Mouse (Mus musculus): ENCODE results near the gene Kcnq1. TPM values are rescaled to one million over a fixed set of nuclear protein-coding genes. Genes with fewer than 3 reads are reported as not detected.

Gene Kcnq1
- polyA plus RNA-seq, 1 experiment, result 1.2 TPM

DNA sequence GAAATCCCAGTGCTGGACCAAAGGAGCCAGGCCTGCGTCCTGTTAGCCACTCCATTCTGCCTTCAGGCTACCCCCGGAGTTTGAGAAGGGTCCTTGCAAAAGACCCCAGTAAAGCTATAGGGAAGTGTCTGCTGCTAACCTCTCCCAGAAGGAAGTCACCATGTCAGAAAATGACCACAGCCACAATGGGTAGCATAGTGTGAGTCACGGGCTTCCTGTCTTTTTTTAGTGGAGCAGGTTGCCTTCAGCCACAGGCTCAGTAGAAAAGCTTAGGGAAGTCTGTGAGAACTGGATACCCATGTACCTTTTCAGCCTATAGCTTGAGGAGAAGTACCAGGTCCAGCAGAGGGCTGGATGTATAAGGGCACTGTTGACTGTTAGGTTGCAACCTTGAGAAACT, 267.1 kb downstream of the Kcnq1 start:
- H3K4me1 ChIP-seq (ENCODE audit: control insufficient read depth, insufficient read depth, insufficient read length), result no peaks in the 10 kb centered on the region
- no peak for TF ChIP-seq CTCF (IDR thresholded peaks at IDR 0.05; ENCODE audit: extremely low read depth, insufficient read depth, insufficient read length, insufficient replicate concordance)
- no peak for TF ChIP-seq POLR2A (IDR thresholded peaks at IDR 0.05; ENCODE audit: low read depth, low read length)
- H3K36me3 ChIP-seq (ENCODE audit: control insufficient read depth, insufficient read depth, low read length), result no peaks in the 10 kb centered on the region
- WGBS, result 35% methylated on average over 3 of the region's 3 CpGs
- H3K4me3 ChIP-seq (ENCODE audit: extremely low read depth, insufficient read depth, insufficient read length), result no peak overlapping the region
- H3K27me3 ChIP-seq (ENCODE audit: control insufficient read depth, insufficient read depth, low read length), result no peaks in the 10 kb centered on the region
- no peak for DNase-seq (ENCODE audit: low read depth in 1 of 2, low spot score in 2 of 2)
- H3K27ac ChIP-seq (ENCODE audit: insufficient read depth, low read length), result no peak overlapping the region

GRCm38 (mm10) chr7:143375945-143376344, 269.8 kb downstream of the Kcnq1 start:
- Histone ChIP-seq H3K4me3 (ENCODE audit: extremely low read depth, insufficient read depth, insufficient read length) (no peak overlapping the region), H3K27ac (ENCODE audit: insufficient read depth, low read length) (no peak overlapping the region), H3K36me3 (ENCODE audit: control insufficient read depth, insufficient read depth, low read length) (no peaks in the 10 kb centered on the region), H3K27me3 (ENCODE audit: control insufficient read depth, insufficient read depth, low read length) (no peaks in the 10 kb centered on the region), H3K4me1 (ENCODE audit: control insufficient read depth, insufficient read depth, insufficient read length) (no peaks in the 10 kb centered on the region)
- TF ChIP-seq POLR2A (IDR thresholded peaks at IDR 0.05; ENCODE audit: low read depth, low read length), result no peak
- TF ChIP-seq CTCF (IDR thresholded peaks at IDR 0.05; ENCODE audit: extremely low read depth, insufficient read depth, insufficient read length, insufficient replicate concordance), result no peak
- no peak for DNase-seq (ENCODE audit: low read depth in 1 of 2, low spot score in 2 of 2)
- WGBS, result 94% methylated on average over 16 of the region's 16 CpGs

- no peak for DNase-seq (ENCODE audit: low read depth in 1 of 2, low spot score in 2 of 2)
- H3K36me3 ChIP-seq (ENCODE audit: control insufficient read depth, insufficient read depth, low read length), result no peaks in the 10 kb centered on the region
- no peaks in the 10 kb centered on the region for H3K27me3 ChIP-seq (ENCODE audit: control insufficient read depth, insufficient read depth, low read length)
- 87% methylated on average over 20 of the region's 20 CpGs for WGBS
- no peaks in the 10 kb centered on the region for H3K4me1 ChIP-seq (ENCODE audit: control insufficient read depth, insufficient read depth, insufficient read length)
- TF ChIP-seq CTCF (IDR thresholded peaks at IDR 0.05; ENCODE audit: extremely low read depth, insufficient read depth, insufficient read length, insufficient replicate concordance) (no peak), POLR2A (IDR thresholded peaks at IDR 0.05; ENCODE audit: low read depth, low read length) (no peak)
- H3K27ac ChIP-seq (ENCODE audit: insufficient read depth, low read length), result no peak overlapping the region
- H3K4me3 ChIP-seq (ENCODE audit: extremely low read depth, insufficient read depth, insufficient read length), result no peak overlapping the region
Observed at GRCm38 (mm10) chr7:143380466-143381073, 274.4 kb downstream of the Kcnq1 start.

DNA sequence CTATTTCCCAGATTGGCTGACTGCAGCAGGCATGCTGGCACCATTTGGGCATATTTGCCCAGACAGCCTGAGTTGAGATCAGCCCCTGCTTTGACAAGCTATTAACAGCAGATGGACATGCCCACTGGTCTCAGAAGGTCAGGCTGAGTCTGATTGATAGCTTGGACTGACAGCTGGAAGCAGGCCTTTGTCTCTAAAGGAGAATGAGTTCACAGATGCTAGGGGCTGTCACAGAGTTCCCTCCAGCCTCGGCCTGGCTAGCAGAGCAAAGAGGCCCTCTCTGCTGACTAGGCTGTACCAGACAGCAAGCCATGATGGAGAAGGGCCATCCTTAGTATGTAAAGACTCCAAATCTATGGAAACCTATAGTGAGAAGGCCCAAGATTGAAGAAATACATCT, 280.5 kb downstream of the Kcnq1 start:
- TF ChIP-seq POLR2A (IDR thresholded peaks at IDR 0.05; ENCODE audit: low read depth, low read length), result no peak
- TF ChIP-seq CTCF (IDR thresholded peaks at IDR 0.05; ENCODE audit: extremely low read depth, insufficient read depth, insufficient read length, insufficient replicate concordance), result no peak
- no peaks in the 10 kb centered on the region for H3K36me3 ChIP-seq (ENCODE audit: control insufficient read depth, insufficient read depth, low read length)
- H3K27ac ChIP-seq (ENCODE audit: insufficient read depth, low read length), result no peak overlapping the region
- 54% methylated on average over 1 of the region's 1 CpGs for WGBS
- H3K27me3 ChIP-seq (ENCODE audit: control insufficient read depth, insufficient read depth, low read length), result no peaks in the 10 kb centered on the region
- DNase-seq (ENCODE audit: low read depth in 1 of 2, low spot score in 2 of 2), result no peak
- H3K4me1 ChIP-seq (ENCODE audit: control insufficient read depth, insufficient read depth, insufficient read length), result no peaks in the 10 kb centered on the region
- H3K4me3 ChIP-seq (ENCODE audit: extremely low read depth, insufficient read depth, insufficient read length), result no peak overlapping the region

- TF ChIP-seq POLR2A (IDR thresholded peaks at IDR 0.05; ENCODE audit: low read depth, low read length), result no peak
- TF ChIP-seq CTCF (IDR thresholded peaks at IDR 0.05; ENCODE audit: extremely low read depth, insufficient read depth, insufficient read length, insufficient replicate concordance), result no peak
- no peaks in the 10 kb centered on the region for H3K27me3 ChIP-seq (ENCODE audit: control insufficient read depth, insufficient read depth, low read length)
- WGBS, result 80% methylated on average over 27 of the region's 27 CpGs
- H3K36me3 ChIP-seq (ENCODE audit: control insufficient read depth, insufficient read depth, low read length), result no peaks in the 10 kb centered on the region
- H3K4me3 ChIP-seq (ENCODE audit: extremely low read depth, insufficient read depth, insufficient read length), result no peak overlapping the region
- no peaks in the 10 kb centered on the region for H3K4me1 ChIP-seq (ENCODE audit: control insufficient read depth, insufficient read depth, insufficient read length)
- no peak overlapping the region for H3K27ac ChIP-seq (ENCODE audit: insufficient read depth, low read length)
- DNase-seq (ENCODE audit: low read depth in 1 of 2, low spot score in 2 of 2), result no peak
Observed at GRCm38 (mm10) chr7:143388783-143389695, 282.9 kb downstream of the Kcnq1 start.

GRCm38 (mm10) chr7:143389860-143390259, 283.7 kb downstream of the Kcnq1 start:
- H3K27ac ChIP-seq (ENCODE audit: insufficient read depth, low read length), result no peak overlapping the region
- H3K27me3 ChIP-seq (ENCODE audit: control insufficient read depth, insufficient read depth, low read length), result no peaks in the 10 kb centered on the region
- H3K4me3 ChIP-seq (ENCODE audit: extremely low read depth, insufficient read depth, insufficient read length), result no peak overlapping the region
- no peak for TF ChIP-seq POLR2A (IDR thresholded peaks at IDR 0.05; ENCODE audit: low read depth, low read length)
- TF ChIP-seq CTCF (IDR thresholded peaks at IDR 0.05; ENCODE audit: extremely low read depth, insufficient read depth, insufficient read length, insufficient replicate concordance), result no peak
- WGBS, result 38% methylated on average over 2 of the region's 2 CpGs
- DNase-seq (ENCODE audit: low read depth in 1 of 2, low spot score in 2 of 2), result no peak
- H3K4me1 ChIP-seq (ENCODE audit: control insufficient read depth, insufficient read depth, insufficient read length), result no peaks in the 10 kb centered on the region
- no peaks in the 10 kb centered on the region for H3K36me3 ChIP-seq (ENCODE audit: control insufficient read depth, insufficient read depth, low read length)
